In genomic region chr11:115231924-115232323, GRCm38 (mm10) we compare ENCODE assay signal across 10 mouse cellular contexts. TPM values are rescaled to one million over a fixed set of nuclear protein-coding genes. Genes with fewer than 3 reads are reported as not detected.
DNase-seq lines count a peak whose midpoint lies in the region; ATAC-seq and TF ChIP-seq lines count a peak whose summit lies in the region.
"Had no signal": no experiment of that assay in that cellular context is flagged by ENCODE, and none has a peak within 500 bp of the region (broad histone marks: within the 10 kb centered on the region; RNA-seq: fewer than 3 reads in every experiment).

No protein-coding gene starts in this region.

- H3K27ac ChIP-seq in hindbrain, embryonic 10.5 days, result peak overlapping the region; percentile 62
- no peak overlapping the region; the same call in 1 of the 2 replicates for H3K27ac ChIP-seq in hindbrain, embryonic 16.5 days (ENCODE audit: low read depth, low read length)
- H3K27ac ChIP-seq in lung, postnatal 0 days (ENCODE audit: low read length), result peak overlapping the region; percentile 32; the same call in 1 of the 2 replicates
- H3K27ac ChIP-seq in macrophage, result peak overlapping the region; percentile 41

- no peak for TF ChIP-seq EP300 in lung, postnatal 0 days (IDR thresholded peaks at IDR 0.05)

- H3K4me2 ChIP-seq in hindbrain, embryonic 16.5 days (ENCODE audit: low read length), result no peak overlapping the region
- H3K4me2 ChIP-seq in lung, postnatal 0 days (replicated peaks; ENCODE audit: low read depth, low read length), result no peak overlapping the region

- peaks cover 58% of the 10 kb centered on the region; the same call in 1 of the 2 replicates for H3K79me2 ChIP-seq in macrophage (ENCODE audit: inconsistent target)

- no peak for ATAC-seq in hindbrain, embryonic 16.5 days
- ATAC-seq in lung, postnatal 0 days, result no peak; the same call in 1 of the 2 replicates
- ATAC-seq in common myeloid progenitor, adult 5-6 weeks (replicated peaks; ENCODE audit: low read depth, poor library complexity, severe bottlenecking), result 0 out of 2 replicates have a peak, but pooled peaks have one; percentile 3

- H3K4me1 ChIP-seq in hindbrain, embryonic 10.5 days (replicated peaks), result peaks cover 98% of the 10 kb centered on the region
- peaks cover 57% of the 10 kb centered on the region for H3K4me1 ChIP-seq in hindbrain, embryonic 16.5 days (ENCODE audit: control insufficient read depth, insufficient read depth, low read depth, low read length)
- no peaks in the 10 kb centered on the region for H3K4me1 ChIP-seq in lung, postnatal 0 days (ENCODE audit: insufficient read depth, low read depth, low read length)

- WGBS in hindbrain, embryonic 10.5 days, result 51% methylated on average over 9 of the region's 9 CpGs
- WGBS in hindbrain, embryonic 16.5 days, result 21% methylated on average over 9 of the region's 9 CpGs
- 66% methylated on average over 9 of the region's 9 CpGs for WGBS in lung, postnatal 0 days
- WGBS in macrophage (ENCODE audit: missing documents), result 57% methylated on average over 9 of the region's 9 CpGs

- H3K27me3 ChIP-seq in hindbrain, embryonic 10.5 days (ENCODE audit: insufficient read depth, poor library complexity, severe bottlenecking), result peaks cover 54% of the 10 kb centered on the region
- H3K27me3 ChIP-seq in hindbrain, embryonic 16.5 days (replicated peaks; ENCODE audit: control insufficient read depth, insufficient read depth, low read length), result peaks cover 3% of the 10 kb centered on the region; the same call in 1 of the 2 replicates
- H3K27me3 ChIP-seq in lung, postnatal 0 days (replicated peaks; ENCODE audit: insufficient read depth, low read length), result no peaks in the 10 kb centered on the region

- no peaks in the 10 kb centered on the region for H3K9me3 ChIP-seq in hindbrain, embryonic 10.5 days
- no peaks in the 10 kb centered on the region for H3K9me3 ChIP-seq in hindbrain, embryonic 16.5 days (ENCODE audit: control insufficient read depth, low read length)
- no peaks in the 10 kb centered on the region for H3K9me3 ChIP-seq in lung, postnatal 0 days (ENCODE audit: low read length)

- no peak for DNase-seq in hindbrain, embryonic 10.5 days (ENCODE audit: low spot score)
- no peak for DNase-seq in lung, postnatal 0 days (ENCODE audit: low spot score)
- DNase-seq in lung, postnatal 4 days, result no peak
- DNase-seq in gastrocnemius, postnatal 25 days, result no peak
- DNase-seq in ovary, postnatal 14 days (ENCODE audit: low spot score), result no peak

- no peak overlapping the region for H3K9ac ChIP-seq in hindbrain, embryonic 16.5 days (ENCODE audit: low read depth, low read length)
- H3K9ac ChIP-seq in lung, postnatal 0 days (replicated peaks; ENCODE audit: low read depth), result no peak overlapping the region

- H3K4me3 ChIP-seq in hindbrain, embryonic 10.5 days, result no peak overlapping the region
- no peak overlapping the region for H3K4me3 ChIP-seq in hindbrain, embryonic 16.5 days (ENCODE audit: low read length)
- no peak overlapping the region for H3K4me3 ChIP-seq in lung, postnatal 0 days (ENCODE audit: low read depth, low read length)
- no peak overlapping the region for H3K4me3 ChIP-seq in macrophage (ENCODE audit: inconsistent target)

- H3K36me3 ChIP-seq in hindbrain, embryonic 10.5 days, result no peaks in the 10 kb centered on the region
- no peaks in the 10 kb centered on the region for H3K36me3 ChIP-seq in hindbrain, embryonic 16.5 days (ENCODE audit: control insufficient read depth, insufficient read depth, low read length)
- H3K36me3 ChIP-seq in lung, postnatal 0 days (ENCODE audit: insufficient read depth, low read length), result no peaks in the 10 kb centered on the region
- H3K36me3 ChIP-seq in macrophage (ENCODE audit: inconsistent target), result peaks cover 78% of the 10 kb centered on the region

- TF ChIP-seq CTCF in lung, postnatal 0 days (IDR thresholded peaks at IDR 0.05), result no peak

RNA-seq across cellular contexts. Expression of gene Grin2c, which starts 35.1 kb away (rescaled TPM):
- 0.14 and 0.18 TPM in 2 replicates for polyA plus RNA-seq in hindbrain, embryonic 10.5 days (2016; fragmentation: Nextera tagmentation; extraction: Ambion mirVana)
- polyA plus RNA-seq in hindbrain, embryonic 16.5 days (2015; fragmentation: Nextera tagmentation; extraction: Ambion mirVana), result 0.60 and 0.72 TPM in 2 replicates
- polyA plus RNA-seq in lung, postnatal 0 days (2015; fragmentation: Nextera tagmentation; extraction: Ambion mirVana), result 0.11 TPM in 2 replicates
- total RNA-seq in common myeloid progenitor, adult 5-6 weeks (2017), result not detected in 2 replicates
- under 1 TPM in 3 of 26 experiments, not detected in 23; 0.16 to 0.63 (median 0.20) TPM for total RNA-seq in macrophage (2018; cell fraction: chromatin; rRNA removed)
- total RNA-seq in macrophage (2018; cell fraction: cytosol; rRNA removed), result under 1 TPM in 3 of 26 experiments, not detected in 23; 0.05 TPM
- under 1 TPM in 2 of 26 experiments, not detected in 24; 0.12 to 0.15 TPM for total RNA-seq in macrophage (2018; cell fraction: nucleus; rRNA removed)
- not detected in 3 replicates for polyA plus RNA-seq in macrophage (2018)
- total RNA-seq in gastrocnemius, postnatal 25 days (2021), result under 1 TPM in 1 of 2 experiments, not detected in 1; 0.05 TPM
- total RNA-seq: liver, adult 2 months had no signal
- polyA plus RNA-seq: inflammation-experienced regulatory T-cells, adult 6 months had no signal

RNA-seq across cellular contexts. Expression of gene Nat9, which starts 44.3 kb away (rescaled TPM):
- polyA plus RNA-seq in hindbrain, embryonic 10.5 days (2016; fragmentation: Nextera tagmentation; extraction: Ambion mirVana), result 18.7 and 24.3 TPM in 2 replicates
- polyA plus RNA-seq in hindbrain, embryonic 16.5 days (2015; fragmentation: Nextera tagmentation; extraction: Ambion mirVana), result 20.9 and 24.6 TPM in 2 replicates
- 30.3 and 30.8 TPM in 2 replicates for polyA plus RNA-seq in lung, postnatal 0 days (2015; fragmentation: Nextera tagmentation; extraction: Ambion mirVana)
- total RNA-seq in common myeloid progenitor, adult 5-6 weeks (2017), result 17.2 and 19.7 TPM in 2 replicates
- 100 to 1,000 TPM in 1 of 26 experiments, 10 to 100 TPM in 21, 1 to 10 TPM in 4; 2.6 to 108 (median 36.9) TPM for total RNA-seq in macrophage (2018; cell fraction: chromatin; rRNA removed)
- 100 to 1,000 TPM in 1 of 26 experiments, 10 to 100 TPM in 25; 28.0 to 101 (median 57.2) TPM for total RNA-seq in macrophage (2018; cell fraction: cytosol; rRNA removed)
- 10 to 100 TPM in 25 of 26 experiments, 1 to 10 TPM in 1; 9.0 to 78.5 (median 40.6) TPM for total RNA-seq in macrophage (2018; cell fraction: nucleus; rRNA removed)
- 49.9 to 79.6 TPM (median 50.9 TPM) in 3 replicates for polyA plus RNA-seq in macrophage (2018)
- total RNA-seq in gastrocnemius, postnatal 25 days (2021), result 10 to 100 TPM; 10.7 to 13.2 TPM

RNA-seq across cellular contexts. Expression of gene Tmem104, which starts 44.6 kb away (rescaled TPM):
- polyA plus RNA-seq in hindbrain, embryonic 10.5 days (2016; fragmentation: Nextera tagmentation; extraction: Ambion mirVana), result 6.9 and 10.6 TPM in 2 replicates
- 12.3 and 13.1 TPM in 2 replicates for polyA plus RNA-seq in hindbrain, embryonic 16.5 days (2015; fragmentation: Nextera tagmentation; extraction: Ambion mirVana)
- 9.6 and 10.5 TPM in 2 replicates for polyA plus RNA-seq in lung, postnatal 0 days (2015; fragmentation: Nextera tagmentation; extraction: Ambion mirVana)
- total RNA-seq in common myeloid progenitor, adult 5-6 weeks (2017), result 2.2 and 3.7 TPM in 2 replicates
- total RNA-seq in macrophage (2018; cell fraction: chromatin; rRNA removed), result 100 to 1,000 TPM in 12 of 26 experiments, 10 to 100 TPM in 13, 1 to 10 TPM in 1; 7.7 to 184 (median 90.9) TPM
- 100 to 1,000 TPM in 22 of 26 experiments, 10 to 100 TPM in 4; 67.8 to 188 (median 142) TPM for total RNA-seq in macrophage (2018; cell fraction: cytosol; rRNA removed)
- total RNA-seq in macrophage (2018; cell fraction: nucleus; rRNA removed), result 100 to 1,000 TPM in 23 of 26 experiments, 10 to 100 TPM in 3; 16.8 to 258 (median 153) TPM
- 86.7 to 149 TPM (median 97.3 TPM) in 3 replicates for polyA plus RNA-seq in macrophage (2018)
- total RNA-seq in gastrocnemius, postnatal 25 days (2021), result 1 to 10 TPM; 4.1 to 5.8 TPM

RNA-seq across cellular contexts. Expression of gene Fdxr, which starts 44.9 kb away (rescaled TPM):
- polyA plus RNA-seq in hindbrain, embryonic 10.5 days (2016; fragmentation: Nextera tagmentation; extraction: Ambion mirVana), result 17.7 TPM in 2 replicates
- polyA plus RNA-seq in hindbrain, embryonic 16.5 days (2015; fragmentation: Nextera tagmentation; extraction: Ambion mirVana), result 21.2 and 22.5 TPM in 2 replicates
- polyA plus RNA-seq in lung, postnatal 0 days (2015; fragmentation: Nextera tagmentation; extraction: Ambion mirVana), result 6.9 and 7.9 TPM in 2 replicates
- 21.5 and 29.1 TPM in 2 replicates for total RNA-seq in common myeloid progenitor, adult 5-6 weeks (2017)
- 10 to 100 TPM in 8 of 26 experiments, 1 to 10 TPM in 18; 2.1 to 22.8 (median 8.2) TPM for total RNA-seq in macrophage (2018; cell fraction: chromatin; rRNA removed)
- 1 to 10 TPM; 1.4 to 4.6 (median 3.2) TPM for total RNA-seq in macrophage (2018; cell fraction: cytosol; rRNA removed)
- 10 to 100 TPM in 3 of 26 experiments, 1 to 10 TPM in 23; 1.6 to 17.6 (median 5.7) TPM for total RNA-seq in macrophage (2018; cell fraction: nucleus; rRNA removed)
- polyA plus RNA-seq in macrophage (2018), result 2.3 to 6.0 TPM (median 4.3 TPM) in 3 replicates
- 1 to 10 TPM; 3.6 to 3.8 TPM for total RNA-seq in gastrocnemius, postnatal 25 days (2021)
